Mouse (Mus musculus): Measurements from ENCODE around the gene Ttll1.

Ttll1 gene

DNA sequence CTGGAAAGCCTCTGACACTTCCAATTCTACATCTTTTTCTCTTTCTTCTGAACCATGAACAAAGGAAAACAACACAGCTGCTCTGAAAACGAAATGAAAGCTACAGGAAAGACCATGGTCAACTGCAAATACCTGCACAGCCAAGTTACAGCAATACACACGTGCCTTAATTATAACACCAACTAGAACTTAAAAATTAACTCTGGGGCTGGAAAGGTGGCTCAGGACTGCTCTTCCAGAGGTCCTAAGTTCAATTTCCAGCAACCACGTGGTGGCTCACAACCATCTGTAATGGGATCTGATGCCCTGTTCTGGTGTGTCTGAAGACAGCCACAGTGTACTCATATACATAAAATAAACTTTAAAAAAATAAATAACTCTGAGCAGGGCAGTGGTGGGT, 55.7 kb downstream of the Ttll1 start:
- DNase-seq = no peak

DNA sequence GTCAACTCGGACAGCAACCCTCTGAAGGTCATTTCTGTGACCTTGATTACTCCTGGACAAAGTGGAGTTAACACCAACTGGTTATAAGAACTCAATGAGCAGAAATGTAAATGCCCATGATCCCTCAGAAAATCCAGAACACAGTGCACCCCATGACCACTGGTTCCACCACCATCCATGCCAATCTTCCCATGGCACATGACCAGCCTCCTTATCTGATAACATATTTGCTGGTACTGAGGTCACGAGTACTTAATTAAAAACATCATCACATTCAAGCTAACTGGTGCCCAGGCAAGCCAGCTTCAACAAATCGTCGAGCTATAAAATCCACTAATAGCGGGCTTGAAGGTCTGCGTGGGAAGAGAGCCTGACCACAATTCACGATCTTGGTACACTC, 56.3 kb downstream of the Ttll1 start:
- DNase-seq = no peak

DNA sequence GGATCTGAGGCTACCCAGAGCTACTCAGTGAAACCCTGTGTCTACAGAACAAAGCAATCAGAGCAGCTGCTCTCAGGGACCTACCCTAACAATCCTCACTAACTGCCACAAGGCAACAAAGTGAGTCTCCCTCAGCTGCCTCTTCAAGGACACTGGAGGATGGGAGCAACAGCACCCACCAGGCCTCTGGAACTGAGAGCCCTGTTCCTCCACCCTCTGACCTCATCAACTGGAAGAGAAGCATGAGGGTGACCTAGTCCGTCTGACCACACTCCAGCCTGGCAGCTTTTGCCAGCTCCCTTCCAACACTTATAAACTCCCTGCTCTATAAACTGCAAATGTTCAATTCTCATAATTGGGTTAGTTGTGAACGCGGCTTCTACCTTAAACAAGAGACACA, 56.8 kb downstream of the Ttll1 start:
- no peak for DNase-seq

DNA sequence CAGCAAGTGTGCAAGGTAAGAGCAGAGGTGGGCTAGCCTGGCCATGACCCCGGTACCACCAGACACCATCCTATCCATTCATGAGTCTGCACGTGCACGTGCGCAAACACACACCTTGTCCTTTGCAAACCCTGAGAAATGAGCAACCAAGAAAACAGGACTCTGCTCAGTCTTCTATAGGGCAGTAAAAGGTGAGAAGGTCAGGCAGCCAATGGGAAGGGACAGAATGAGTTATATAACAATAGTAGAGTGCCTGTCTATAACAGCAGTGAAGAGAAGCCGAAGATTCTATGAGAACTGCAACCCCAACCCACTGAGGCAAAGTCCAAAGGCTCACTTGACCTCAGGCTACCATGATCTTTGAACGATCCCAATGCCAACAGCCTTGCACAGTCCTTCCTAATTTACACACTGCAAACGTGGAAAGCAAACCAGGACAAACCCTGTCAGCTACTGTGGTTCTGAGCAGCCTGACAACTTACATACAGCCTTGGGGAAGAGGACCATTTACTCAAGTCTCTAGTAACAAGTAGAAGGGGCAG, 58.4 kb downstream of the Ttll1 start:
- DNase-seq = no peak

DNA sequence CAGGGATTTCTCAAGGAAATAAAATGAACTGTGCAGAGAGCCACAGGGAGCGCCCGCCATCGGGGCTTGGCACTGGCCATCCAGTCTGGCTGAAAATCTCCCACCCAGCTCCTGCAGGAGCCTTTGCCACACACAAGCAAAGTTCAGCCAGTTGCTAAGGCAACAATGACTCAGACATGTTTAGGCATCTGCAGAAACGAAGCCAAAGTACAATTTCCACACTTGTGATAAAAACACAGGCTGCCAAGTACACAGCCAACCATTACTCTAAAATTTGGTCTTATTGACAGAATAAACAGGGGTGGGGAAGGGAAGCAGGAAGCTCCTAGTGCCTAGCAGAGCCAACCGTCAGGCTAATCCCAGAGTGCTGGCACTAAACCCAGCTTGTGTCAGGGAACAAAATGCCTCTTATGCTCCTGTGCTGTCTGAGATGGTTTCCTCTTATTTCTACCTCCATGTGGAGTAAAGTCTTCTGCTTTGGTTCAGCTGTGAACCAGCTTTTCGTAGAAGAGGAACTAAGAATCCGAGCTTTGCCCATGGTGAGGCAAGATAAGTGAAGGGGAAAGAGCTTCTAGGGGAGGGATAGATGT, 59.0 kb downstream of the Ttll1 start:
- peak in 1 of 2 experiments; percentile 53 for DNase-seq

DNA sequence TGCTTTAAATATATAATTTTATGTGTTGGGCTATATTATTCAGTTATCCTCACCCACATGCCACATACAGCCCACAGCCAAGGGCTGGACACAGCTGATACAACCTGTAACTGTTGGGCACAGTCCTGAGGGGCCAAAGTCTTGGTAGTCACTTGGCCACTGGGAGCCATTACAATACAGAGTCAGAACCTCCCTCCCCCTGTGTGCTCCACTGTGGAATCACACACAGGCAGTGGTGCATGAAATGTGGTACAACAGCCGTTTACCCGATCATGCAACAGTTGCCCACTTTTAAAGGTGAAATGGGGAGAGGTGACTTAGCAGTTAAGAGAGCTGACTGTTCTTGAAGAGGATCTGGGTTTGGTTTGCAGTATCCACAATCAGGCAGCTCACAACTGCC, 60.7 kb downstream of the Ttll1 start:
- DNase-seq = no peak

DNA sequence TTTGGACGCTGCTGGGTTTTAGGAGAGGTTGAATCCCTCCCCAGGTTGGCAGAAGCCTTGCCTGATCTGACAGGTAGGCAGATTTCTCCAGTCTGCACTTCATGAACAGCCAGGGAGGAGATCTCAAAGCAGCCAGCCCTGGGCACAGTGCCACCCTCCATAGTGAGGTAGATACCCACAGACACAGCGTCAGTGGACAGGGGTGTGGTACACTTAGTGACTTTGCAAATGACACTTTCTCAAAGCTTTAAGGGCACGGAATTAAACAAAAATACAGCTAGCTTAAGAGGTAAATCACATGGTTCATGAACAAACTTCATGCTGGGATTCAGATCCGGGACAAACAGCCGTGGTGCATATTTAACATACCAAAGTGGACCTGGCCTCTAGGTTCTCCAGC, 62.0 kb downstream of the Ttll1 start:
- DNase-seq = peak in 1 of 2 experiments; percentile 53

DNA sequence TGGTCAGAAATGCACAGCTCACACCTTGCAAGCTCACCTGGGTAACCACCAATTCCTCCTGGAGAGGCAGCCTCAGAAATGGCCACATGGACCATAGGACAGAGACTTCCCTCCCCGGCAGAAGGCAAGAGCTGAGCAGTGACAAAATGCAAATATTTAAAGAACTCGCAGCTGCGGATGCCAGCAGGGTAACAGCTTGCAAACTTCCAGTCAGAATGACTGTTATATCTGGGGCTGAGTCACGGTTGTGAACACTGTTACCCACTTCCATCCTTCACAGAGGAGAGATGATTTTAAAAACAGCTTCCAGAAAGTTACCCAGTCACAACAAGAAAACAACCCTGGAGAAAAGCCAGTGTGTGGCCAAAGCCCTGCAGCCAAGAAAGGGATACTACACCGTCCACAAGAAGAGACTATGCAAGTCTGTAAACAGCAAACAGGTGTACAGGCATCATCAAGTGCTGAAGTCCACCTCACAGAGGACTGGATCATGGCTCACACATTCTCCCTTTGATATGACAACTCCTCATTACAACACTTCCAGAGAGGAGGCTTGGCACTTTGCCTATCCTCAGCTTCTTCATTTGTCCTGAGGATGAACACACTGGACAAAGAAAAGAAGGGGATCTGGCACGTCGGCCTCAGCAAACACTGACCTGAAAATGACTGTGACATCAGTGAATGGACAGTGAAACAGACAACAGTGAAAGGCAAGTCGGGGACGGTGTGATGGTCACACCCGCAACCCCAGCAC, 62.7 kb downstream of the Ttll1 start:
- DNase-seq = peak in 1 of 2 experiments; percentile 42

DNA sequence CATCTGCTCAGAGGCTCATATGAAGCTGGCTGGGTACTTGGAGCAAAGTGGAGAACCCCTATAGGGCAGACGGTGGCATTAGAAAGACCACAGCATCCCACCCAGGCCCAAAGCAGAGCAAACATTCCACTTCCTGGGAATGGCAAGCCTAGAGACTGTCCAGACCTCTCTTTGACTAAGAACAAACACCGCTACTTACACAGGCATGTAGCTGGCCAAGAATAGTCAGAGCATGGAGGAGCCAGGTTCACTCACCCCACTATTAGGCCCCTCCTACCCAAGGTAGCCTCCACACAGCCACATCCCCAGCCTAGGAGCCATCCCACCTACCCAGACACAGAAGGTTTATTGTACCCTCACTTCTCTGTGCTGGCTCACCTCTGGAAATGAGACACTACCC, 64.8 kb downstream of the Ttll1 start:
- no peak for DNase-seq

DNA sequence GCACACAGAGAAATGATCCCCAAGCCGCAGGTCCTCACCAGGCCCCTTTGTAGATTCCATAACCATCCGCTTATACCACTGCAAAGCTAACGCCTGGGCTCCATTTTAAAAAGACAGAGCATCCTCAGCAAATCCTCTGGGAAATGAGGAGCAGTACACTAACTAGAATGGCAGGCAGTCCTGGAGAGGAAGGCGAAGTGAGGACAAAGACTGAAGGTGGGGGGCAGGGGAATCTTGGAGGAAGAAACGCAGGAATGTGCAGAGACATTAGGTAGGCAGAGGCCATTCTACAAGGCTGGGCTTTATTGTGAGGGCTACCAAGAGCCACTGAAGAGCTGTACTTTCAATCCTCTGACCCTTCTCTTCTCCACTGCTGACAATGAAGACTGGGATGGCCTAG, 65.3 kb downstream of the Ttll1 start:
- DNase-seq = no peak

DNA sequence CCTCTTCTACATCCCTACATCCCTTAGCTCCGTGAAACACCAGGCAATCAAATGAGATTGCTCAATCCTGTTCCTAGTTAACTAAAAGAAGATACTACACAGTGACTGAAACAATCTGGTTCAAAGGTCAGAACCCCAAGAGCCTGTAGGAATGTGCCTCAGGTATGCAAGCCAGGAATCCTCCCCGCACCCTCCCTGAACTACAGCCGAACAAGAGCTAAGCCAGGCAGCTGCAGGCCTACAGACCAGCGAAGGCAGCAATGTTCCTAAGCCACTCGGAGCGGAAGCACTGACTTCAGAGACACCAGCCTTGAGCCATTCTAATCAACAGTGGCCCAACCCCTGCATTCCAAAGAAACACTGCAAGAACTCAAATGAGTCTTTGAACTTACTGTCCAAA, 66.3 kb downstream of the Ttll1 start:
- peak in 1 of 2 experiments; percentile 59 for DNase-seq

DNA sequence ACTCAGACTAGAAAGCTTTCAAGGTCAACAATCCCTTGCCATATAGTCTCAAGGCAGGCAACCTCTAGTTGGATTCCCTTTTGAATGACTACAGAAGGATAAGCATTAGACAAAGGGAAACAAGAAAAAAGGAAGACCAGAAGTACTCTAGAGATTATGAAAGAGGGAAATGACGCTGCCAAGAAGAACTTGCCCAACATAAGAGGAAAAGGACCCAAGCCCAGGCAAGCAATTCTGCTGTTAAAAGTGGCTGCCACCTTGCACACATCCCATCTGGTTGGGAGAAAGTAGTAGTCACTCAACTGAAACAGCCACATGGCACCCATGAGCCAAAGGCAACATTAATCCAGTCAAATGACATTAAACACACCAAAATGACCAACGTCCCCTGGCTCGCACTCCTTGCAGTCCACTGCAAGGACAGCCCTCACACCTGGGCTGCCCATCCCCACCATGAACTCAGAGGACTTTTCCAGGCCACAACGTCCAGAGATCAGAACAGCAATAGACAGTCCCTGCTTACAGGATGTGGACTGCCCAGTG, 68.1 kb downstream of the Ttll1 start:
- DNase-seq = no peak

DNA sequence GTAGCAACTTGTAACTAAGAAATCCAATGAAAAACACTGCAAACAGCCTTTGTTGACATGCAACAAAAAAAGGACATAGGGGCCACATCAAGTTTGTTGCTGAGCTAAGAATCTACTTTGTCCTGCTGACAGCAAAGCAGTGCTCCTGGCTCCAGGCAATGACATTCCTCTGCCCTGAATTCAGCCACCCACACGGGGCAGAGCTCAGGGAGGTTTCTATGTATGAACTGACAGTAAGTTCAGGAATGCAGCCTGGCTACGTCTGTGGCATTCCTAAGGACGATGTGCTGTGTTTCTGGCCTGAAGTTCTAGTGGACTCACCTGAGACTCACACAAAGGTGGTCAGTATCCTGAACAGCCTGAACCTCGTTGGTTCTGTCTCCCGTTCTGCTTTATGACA, 70.0 kb downstream of the Ttll1 start:
- no peak for DNase-seq

DNA sequence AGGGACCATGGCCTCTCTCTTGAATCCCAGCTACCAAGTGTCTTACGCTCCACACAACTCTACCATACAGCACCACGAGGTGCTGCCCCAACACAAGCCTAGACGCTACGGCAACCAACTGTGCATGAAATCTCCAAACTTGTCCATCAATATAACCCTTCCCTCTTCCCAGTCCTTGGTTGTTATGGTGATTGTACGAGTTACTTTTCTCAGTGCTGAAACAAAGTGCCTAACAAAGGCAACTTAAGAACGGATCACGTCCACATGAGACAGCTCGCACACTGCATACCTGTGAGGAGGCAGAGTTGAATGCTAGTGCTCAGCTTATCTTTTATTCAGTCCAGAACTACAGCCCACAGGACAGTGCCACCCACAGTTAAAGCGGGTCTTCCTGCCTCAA, 74.2 kb downstream of the Ttll1 start:
- no peak for DNase-seq

DNA sequence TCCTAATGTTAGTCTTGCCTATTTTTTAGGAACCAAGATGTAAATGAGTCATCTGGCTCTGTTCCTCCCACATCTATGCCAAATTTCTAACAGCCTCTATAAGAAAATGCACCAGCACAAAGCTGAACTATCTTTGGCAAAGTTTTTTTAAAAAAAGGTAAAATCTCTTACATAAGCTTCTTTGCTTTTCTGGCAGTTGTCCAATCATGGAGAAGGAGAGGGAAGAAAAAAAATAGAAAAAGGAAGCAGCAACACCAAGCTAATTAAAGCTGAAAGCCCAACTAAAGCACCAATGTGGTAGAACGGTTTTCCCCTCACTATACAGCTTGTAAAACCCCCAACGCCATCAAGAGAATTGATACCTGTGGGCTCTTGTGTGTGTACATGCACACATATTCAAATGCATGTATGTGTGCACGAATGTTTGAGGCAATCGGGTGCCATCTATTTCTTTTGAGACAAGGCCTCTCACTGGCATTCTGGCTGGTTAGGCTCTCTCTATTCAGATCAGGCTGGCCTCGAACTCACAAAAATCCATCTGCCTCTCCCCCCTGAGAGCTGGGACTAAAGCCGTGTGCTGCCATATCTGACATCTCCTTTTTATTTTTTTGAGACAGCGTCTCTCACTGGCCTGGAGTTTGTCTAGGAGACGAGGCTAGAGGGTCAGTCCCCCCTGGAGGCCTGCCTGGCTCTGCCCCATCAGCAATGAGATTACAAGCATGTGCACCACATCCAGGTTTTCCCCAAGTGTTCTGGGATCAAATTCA, 75.2 kb downstream of the Ttll1 start:
- no peak for DNase-seq

DNA sequence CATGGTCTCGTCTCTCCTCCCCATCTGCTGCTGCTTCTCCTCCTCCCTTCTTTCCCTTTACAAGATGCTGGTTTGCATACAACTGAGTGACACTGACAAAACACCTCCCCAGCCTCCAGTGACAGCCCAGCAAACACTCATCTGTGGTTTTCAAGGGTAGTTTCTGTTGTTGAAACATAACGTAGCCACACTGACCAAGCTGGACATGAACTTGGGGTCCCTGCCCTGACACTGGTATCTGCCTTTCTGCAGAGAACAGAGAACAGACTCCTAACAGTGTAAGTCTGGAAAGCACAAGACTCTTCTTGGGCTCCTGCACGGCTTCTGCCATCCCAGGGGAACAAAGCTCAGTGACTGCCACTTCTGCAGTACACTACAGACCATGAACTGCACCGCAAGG, 76.0 kb downstream of the Ttll1 start:
- DNase-seq = no peak
